Mouse (Mus musculus): ENCODE data around the gene Cabin1. TPM values are rescaled to one million over a fixed set of nuclear protein-coding genes. Genes with fewer than 3 reads are reported as not detected.
A peak's percentile ranks its signal among the peaks of the same experiment; 100 is the strongest.

Gene Cabin1
- 10 to 100 TPM; 79.8 to 82.9 TPM for total RNA-seq (2021)
- long read RNA-seq, experiment 1, partial matches to known transcripts = 29 of 39 reads
- long read RNA-seq, experiment 1, other reads (novel, unspliced or antisense) = 10 of 39 reads
- long read RNA-seq, experiment 2, full-length matches to known transcripts = 3 of 39 reads
- long read RNA-seq, experiment 2, partial matches to known transcripts = 27 of 39 reads
- long read RNA-seq, experiment 2, other reads (novel, unspliced or antisense) = 9 of 39 reads

GRCm38 (mm10) chr10:75763682-75764518 lies at the start of gene Cabin1:
Gene Cabin1, minus strand, starts transcription at chr10:75764341.
- intact Hi-C loops (cut with DNase I) = loop anchor here (2.0 kb wide), 1 partner anchor 89 kb away; no protein-coding TSS in a partner anchor
- peak; percentile 99 for DNase-seq (ENCODE audit: low spot score in 2 of 2)

- intact Hi-C loops (cut with DNase I) = no loop called here
- DNase-seq (ENCODE audit: low spot score in 2 of 2) = no peak
Measured at GRCm38 (mm10) chr10:75804217-75804616, 40.1 kb upstream of the Cabin1 start.

GRCm38 (mm10) chr10:75798176-75798696 lies 34.1 kb upstream of the Cabin1 start, which contains the start of gene Gstt1:
Gene Gstt1, minus strand, starts transcription at chr10:75798584.
- DNase-seq (ENCODE audit: low spot score in 2 of 2) = peak in 1 of 2 experiments; percentile 33
- intact Hi-C loops (cut with DNase I) = no loop called here

GRCm38 (mm10) chr10:75797619-75798175 lies 33.6 kb upstream of the Cabin1 start:
- intact Hi-C loops (cut with DNase I) = no loop called here

GRCm38 (mm10) chr10:75796731-75797516 lies 32.8 kb upstream of the Cabin1 start:
- DNase-seq (ENCODE audit: low spot score in 2 of 2) = no peak
- intact Hi-C loops (cut with DNase I) = no loop called here

More at GRCm38 (mm10) chr10:75797619-75798175, 33.6 kb upstream of the Cabin1 start:
- peak in 1 of 2 experiments; percentile 26 for DNase-seq (ENCODE audit: low spot score in 2 of 2)

GRCm38 (mm10) chr10:75794880-75795279 lies 30.7 kb upstream of the Cabin1 start:
- no peak for DNase-seq (ENCODE audit: low spot score in 2 of 2)
- intact Hi-C loops (cut with DNase I) = no loop called here

GRCm38 (mm10) chr10:75790773-75791172 lies 26.6 kb upstream of the Cabin1 start:
- intact Hi-C loops (cut with DNase I) = no loop called here
- no peak for DNase-seq (ENCODE audit: low spot score in 2 of 2)

DNA sequence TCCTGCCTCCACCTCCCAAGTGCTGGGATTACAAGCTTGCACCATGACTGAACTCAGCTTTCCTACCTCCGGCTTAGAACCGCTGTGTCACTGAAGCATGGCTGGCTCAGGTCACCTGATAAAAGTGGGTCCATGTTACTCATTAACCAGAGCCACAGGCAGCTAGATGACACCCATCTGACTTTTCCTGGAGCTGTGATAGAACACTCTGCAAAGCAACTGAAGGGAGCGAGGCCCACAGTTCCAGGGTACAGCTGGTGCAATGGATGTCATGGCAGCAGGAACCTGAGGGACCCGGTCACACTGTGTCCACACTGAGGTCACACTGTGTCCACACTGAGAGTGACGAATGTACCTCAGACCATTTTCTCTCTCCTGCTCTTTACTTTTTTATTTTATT lies 25.7 kb upstream of the Cabin1 start:
- intact Hi-C loops (cut with DNase I) = no loop called here
- DNase-seq (ENCODE audit: low spot score in 2 of 2) = no peak

DNA sequence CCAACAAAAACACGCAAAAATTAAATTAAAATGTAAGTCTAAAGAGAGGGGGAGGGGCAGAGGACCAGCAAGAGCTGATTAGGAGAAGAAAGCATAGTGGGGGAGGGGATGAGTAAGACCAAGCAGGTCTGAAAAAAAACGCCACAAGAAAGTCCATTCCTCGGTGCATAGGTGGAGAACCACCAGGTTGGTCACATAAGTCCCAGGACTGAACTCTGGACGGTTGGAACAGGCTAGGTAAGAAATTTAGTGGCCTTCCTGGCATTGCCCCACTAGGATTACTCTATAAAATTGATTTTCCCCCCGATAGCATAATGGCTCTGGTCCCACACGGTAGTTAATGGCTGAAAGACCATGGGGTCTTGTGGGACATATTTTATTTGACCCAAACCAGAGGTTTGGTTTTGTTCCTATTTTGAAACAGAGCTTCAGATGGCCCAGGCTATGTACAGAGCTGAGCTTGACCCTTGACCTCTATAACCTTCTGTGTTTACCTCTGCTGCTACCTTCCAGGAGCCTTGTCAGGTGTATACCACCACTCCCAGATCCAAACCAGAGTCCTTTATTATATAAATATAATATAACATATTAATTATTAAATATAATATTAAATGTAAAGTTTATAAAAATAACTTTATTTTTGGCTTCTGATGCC lies 25.1 kb upstream of the Cabin1 start:
- DNase-seq (ENCODE audit: low spot score in 2 of 2) = no peak
- intact Hi-C loops (cut with DNase I) = no loop called here

GRCm38 (mm10) chr10:75788277-75788676 lies 24.1 kb upstream of the Cabin1 start:
- DNase-seq (ENCODE audit: low spot score in 2 of 2) = peak in 1 of 2 experiments; percentile 30
- intact Hi-C loops (cut with DNase I) = no loop called here

DNA sequence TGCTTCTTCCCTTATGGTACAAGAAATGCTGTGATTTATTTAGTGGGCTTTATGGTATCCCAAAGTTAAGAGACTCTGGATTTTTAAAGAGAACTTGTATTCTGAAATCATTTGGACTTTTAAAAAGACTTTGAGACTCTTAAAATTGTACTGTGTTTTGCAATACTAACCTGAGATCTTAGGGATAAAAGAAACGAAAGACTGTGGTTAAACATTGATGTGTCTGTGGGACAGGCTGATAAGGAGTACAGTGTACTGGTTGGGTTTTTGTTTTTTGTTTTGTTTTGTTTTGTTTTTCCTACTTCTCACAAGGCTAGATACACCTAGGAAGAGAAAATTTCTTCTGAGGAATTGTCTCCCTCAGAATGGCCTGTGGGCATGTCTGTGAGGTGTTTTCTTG lies 21.3 kb upstream of the Cabin1 start:
- intact Hi-C loops (cut with DNase I) = no loop called here
- DNase-seq (ENCODE audit: low spot score in 2 of 2) = no peak

- intact Hi-C loops (cut with DNase I) = no loop called here
- no peak for DNase-seq (ENCODE audit: low spot score in 2 of 2)
Measured at GRCm38 (mm10) chr10:75780769-75781578, 16.8 kb upstream of the Cabin1 start, which contains the start of the genes Gm20441 and Gstt3. Gene Gm20441, minus strand, starts transcription at chr10:75780954. Gene Gstt3, minus strand, starts transcription at chr10:75781414.

GRCm38 (mm10) chr10:75779206-75780174 lies 15.3 kb upstream of the Cabin1 start:
- intact Hi-C loops (cut with DNase I) = no loop called here
- no peak for DNase-seq (ENCODE audit: low spot score in 2 of 2)

GRCm38 (mm10) chr10:75777885-75778284 lies 13.7 kb upstream of the Cabin1 start:
- intact Hi-C loops (cut with DNase I) = no loop called here
- DNase-seq (ENCODE audit: low spot score in 2 of 2) = no peak

DNA sequence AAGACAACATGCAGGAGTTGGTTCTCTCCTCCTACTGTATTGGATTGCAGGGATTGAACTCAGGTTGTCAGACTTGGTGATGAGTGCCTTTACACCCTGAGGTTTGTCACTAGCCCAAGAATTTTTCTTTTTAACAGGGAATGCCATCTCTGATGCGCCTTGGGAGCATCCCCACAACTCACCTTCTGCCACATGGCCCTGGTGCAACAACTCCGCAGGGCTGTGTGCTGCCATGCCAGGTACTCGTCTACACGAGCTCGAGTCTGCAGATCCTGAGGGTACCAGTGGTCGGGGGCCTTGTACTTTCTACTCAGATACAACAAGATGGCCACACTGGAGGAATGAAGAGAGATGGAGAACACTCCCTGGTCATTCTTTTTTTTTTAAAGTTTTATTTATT lies 12.4 kb upstream of the Cabin1 start:
- intact Hi-C loops (cut with DNase I) = no loop called here
- no peak for DNase-seq (ENCODE audit: low spot score in 2 of 2)

DNA sequence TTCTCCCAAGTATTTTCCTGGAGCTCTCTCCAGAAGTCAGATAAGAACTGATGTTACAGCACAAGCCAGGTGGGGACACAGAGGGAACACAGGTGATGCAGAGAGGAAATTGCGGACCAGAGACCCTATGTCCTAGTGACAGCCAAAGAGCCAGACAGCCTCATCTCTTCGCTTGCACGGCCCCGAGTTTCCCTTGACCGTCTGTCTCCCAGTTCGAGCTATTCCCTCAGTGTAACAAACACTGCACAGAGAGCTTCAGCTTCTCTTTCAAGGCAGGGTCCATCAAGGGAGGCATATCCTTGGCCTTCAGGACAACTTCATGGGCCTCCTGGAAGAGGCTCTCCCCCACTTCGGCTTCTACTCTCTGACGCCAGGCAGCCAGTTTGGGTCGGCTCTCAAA lies 10.4 kb upstream of the Cabin1 start:
- intact Hi-C loops (cut with DNase I) = loop anchor here (5.0 kb wide), 1 partner anchor 63 kb away; the partner anchor contains the start of gene Gstt2
- no peak for DNase-seq (ENCODE audit: low spot score in 2 of 2)

DNA sequence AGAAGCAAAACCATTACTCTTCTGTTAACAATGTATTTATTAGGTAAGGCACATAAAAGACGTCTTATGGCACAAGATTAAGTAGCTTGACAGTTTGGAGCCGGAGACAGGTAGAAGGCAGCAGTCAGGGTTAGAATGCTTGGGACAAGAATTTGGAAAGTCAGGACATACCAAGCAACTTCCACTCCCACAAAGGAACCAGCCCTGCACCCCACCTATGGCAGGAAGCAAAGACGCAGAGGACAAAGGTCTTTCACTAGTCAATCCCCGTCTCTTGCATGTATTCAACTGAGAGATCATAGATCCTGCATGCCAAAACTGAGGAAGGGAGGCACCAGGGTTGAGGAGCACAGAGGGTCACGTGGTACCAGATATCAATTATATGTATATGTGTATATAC lies 10.0 kb upstream of the Cabin1 start:
- intact Hi-C loops (cut with DNase I) = loop anchor here (5.0 kb wide), 1 partner anchor 63 kb away; the partner anchor contains the start of gene Gstt2
- DNase-seq (ENCODE audit: low spot score in 2 of 2) = no peak
